Mouse (Mus musculus) CH12.LX (cell line): ENCODE measurements around the gene Hoxc13. TPM values are rescaled to one million over a fixed set of nuclear protein-coding genes. Genes with fewer than 3 reads are reported as not detected.

ENCODE experiments used
- DNase-seq: peaks from one replicate; pipeline ENCODE4 v3.0.0-alpha.2; 2013; ENCODE audit errors: extremely low read depth
- H3K27ac ChIP-seq: 2 replicates; pipeline ENCODE4 v1.5.1; 2012; ENCODE audit warnings: low read depth, mild to moderate bottlenecking, control low read depth, moderate library complexity; ENCODE audit not compliant: insufficient read depth
- H3K27me3 ChIP-seq: replicated peaks from 2 replicates; pipeline ENCODE3; 2012; ENCODE audit warnings: inconsistent platforms
- H3K36me3 ChIP-seq, 2 experiments: replicated peaks in 1 of 2; 2 replicates each; pipeline versions ENCODE3 to v1.6.1; 2012; ENCODE audit warnings: inconsistent platforms in 1 of 2, low read length in 1 of 2, mild to moderate bottlenecking in 1 of 2, mixed read lengths in 1 of 2, moderate library complexity in 1 of 2; ENCODE audit not compliant: control insufficient read depth in 1 of 2, insufficient read depth in 1 of 2
- H3K4me1 ChIP-seq, 2 experiments: 2 replicates each; pipeline ENCODE4 v1.6.1; 2012; ENCODE audit warnings: inconsistent platforms in 1 of 2, moderate library complexity in 1 of 2; ENCODE audit not compliant: insufficient read depth in 2 of 2, control insufficient read depth in 1 of 2
- H3K4me2 ChIP-seq: 2 replicates; pipeline ENCODE4 v1.6.1; 2012; ENCODE audit warnings: low read depth, mild to moderate bottlenecking, control low read depth; ENCODE audit not compliant: poor library complexity, insufficient read depth, severe bottlenecking
- H3K4me3 ChIP-seq, 3 experiments: fragments of 150-350 bp in 1 of 3; sonication (generic) in 1 of 3; replicated peaks in 1 of 3; 2 replicates each; pipeline versions ENCODE3 to v1.5.1; 2011 to 2012; ENCODE audit warnings: low read depth in 2 of 3, low read length in 2 of 3, mild to moderate bottlenecking in 2 of 3, moderate library complexity in 2 of 3, control low read depth in 1 of 3, improper control_type of control experiment in 1 of 3, inconsistent platforms in 1 of 3, mixed read lengths in 1 of 3; ENCODE audit not compliant: poor library complexity in 1 of 3
- H3K79me2 ChIP-seq: replicated peaks from 2 replicates; pipeline ENCODE4 v1.6.1; 2012; ENCODE audit warnings: mild to moderate bottlenecking, moderate library complexity; ENCODE audit not compliant: control insufficient read depth, poor library complexity, insufficient read depth, severe bottlenecking; ENCODE audit errors: extremely low read depth
- H3K9ac ChIP-seq: 2 replicates; pipeline ENCODE4 v1.6.1; 2012; ENCODE audit warnings: low read depth, mild to moderate bottlenecking, control low read depth, moderate library complexity; ENCODE audit not compliant: insufficient read depth
- H3K9me3 ChIP-seq: replicated peaks from 2 replicates; pipeline ENCODE3; 2012; ENCODE audit warnings: low read length, inconsistent platforms, mixed read lengths
- BHLHE40 ChIP-seq: IDR thresholded peaks from 2 replicates; pipeline ENCODE4 v1.6.1; 2011; ENCODE audit warnings: mild to moderate bottlenecking, low read depth, low read length, improper control_type of control experiment
- EP300 ChIP-seq: IDR thresholded peaks from 2 replicates; pipeline ENCODE4 v1.6.1; 2011; ENCODE audit warnings: low read length, improper control_type of control experiment
- MEF2A ChIP-seq: IDR thresholded peaks from 2 replicates; pipeline ENCODE4 v1.6.1; 2014; ENCODE audit warnings: low read depth, mild to moderate bottlenecking, inconsistent platforms, low read length, improper control_type of control experiment, borderline replicate concordance
- POLR2AphosphoS2 ChIP-seq: IDR thresholded peaks from 2 replicates; pipeline ENCODE4 v1.6.1; 2011; ENCODE audit warnings: low read depth, low read length, improper control_type of control experiment
- SIN3A ChIP-seq: IDR thresholded peaks from 2 replicates; pipeline ENCODE4 v1.6.1; 2012; ENCODE audit warnings: low read length, improper control_type of control experiment, inconsistent platforms
- USF1 ChIP-seq: IDR thresholded peaks from 2 replicates; pipeline ENCODE4 v1.6.1; 2014; ENCODE audit warnings: low read depth, mild to moderate bottlenecking, inconsistent platforms, low read length, improper control_type of control experiment
- ZKSCAN1 ChIP-seq: IDR thresholded peaks from 2 replicates; pipeline ENCODE4 v1.6.1; 2012; ENCODE audit warnings: low read depth, inconsistent platforms, low read length, improper control_type of control experiment, borderline replicate concordance
- dilution Hi-C: fragments of 300-500 bp; cut with MboI; formaldehyde crosslinking; loops from 2 replicates; pipeline ENCODE4 v1.14.3; 2020; ENCODE audit warnings: low sequenced_read_pairs; ENCODE audit not compliant: extremely low pct_unique_long_range_greater_than_20kb, extremely low pct_ligation_motif_present
- in situ Hi-C: fragments of 300-500 bp; cut with MboI; formaldehyde crosslinking; loops from 3 replicates; pipeline ENCODE4 v1.14.3; 2019; ENCODE audit warnings: low sequenced_read_pairs, low pct_ligation_motif_present, low pct_unique_long_range_greater_than_20kb, mixed read lengths
- polyA plus RNA-seq: library from polyadenylated mRNA; unstranded; fragments of >175 nt; gene quantifications from 2 replicates; pipeline ENCODE4 v1.2.1, GENCODE M21; 2012; ENCODE audit warnings: low read depth; ENCODE audit not compliant: insufficient read length
- total RNA-seq, 2 experiments: library from RNA; depleted of rRNA; stranded (reverse); fragments of 300-350 nt in 1 of 2; fragments of >200 nt in 1 of 2; gene quantifications; 2 replicates each; pipeline ENCODE4 v1.2.3; 2012 to 2014

Hoxc13 gene
- total and polyA plus RNA-seq, 3 experiments = not detected

DNA sequence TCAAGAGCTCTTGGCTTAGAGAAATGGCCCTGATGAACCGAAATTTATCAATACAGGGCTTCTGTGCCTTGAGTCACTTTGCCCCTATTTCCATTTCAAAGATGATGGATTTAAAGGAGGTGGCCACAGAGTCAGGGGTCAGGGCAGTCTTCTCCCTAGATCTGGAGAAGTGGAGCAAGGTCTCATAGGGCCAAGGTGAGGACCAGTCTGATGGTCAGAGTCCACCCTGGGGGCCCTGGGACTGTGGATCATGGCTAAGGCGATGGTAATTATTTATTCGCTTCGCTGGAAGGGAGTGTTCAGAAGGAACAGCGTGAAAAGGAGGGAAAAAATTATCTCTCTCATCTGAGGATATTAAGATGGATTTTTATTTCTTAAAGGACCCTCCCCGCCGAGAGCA is 54.1 kb downstream of the Hoxc13 start:
- Histone ChIP-seq H3K4me2 (no peak overlapping the region), H3K27ac (no peak overlapping the region), H3K4me3 (no peak overlapping the region), H3K36me3 (no peaks in the 10 kb centered on the region), H3K27me3 (peaks cover 92% of the 10 kb centered on the region), H3K9me3 (no peaks in the 10 kb centered on the region), H3K79me2 (no peaks in the 10 kb centered on the region), H3K9ac (no peak overlapping the region), H3K4me1 (peaks cover 5 to 27% of the 10 kb centered on the region in 2 experiments)
- dilution Hi-C loops = no loop called here
- DNase-seq = no peak
- in situ Hi-C loops = no loop called here
- no peak for TF ChIP-seq ZKSCAN1

DNA sequence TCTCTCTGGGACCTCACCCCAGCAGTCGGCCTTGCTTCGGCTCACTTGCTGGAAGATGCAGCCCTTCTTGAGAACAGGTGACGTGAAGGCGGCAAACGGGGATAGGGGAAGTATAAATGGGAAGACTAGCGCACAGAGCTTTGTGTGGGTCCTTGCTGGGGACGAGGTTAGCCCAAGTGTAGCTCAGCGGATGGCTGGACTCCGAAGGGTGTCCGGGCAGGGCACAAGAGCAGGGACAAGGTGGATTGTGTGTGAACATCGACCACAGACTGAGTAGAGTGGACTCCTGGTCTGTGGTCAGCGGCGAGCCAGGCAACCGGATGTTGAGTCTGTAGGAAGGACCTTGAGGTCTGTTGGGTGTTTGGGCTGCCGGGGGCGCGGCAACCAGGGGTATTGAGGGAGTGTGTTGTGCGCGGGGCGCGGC is 54.8 kb downstream of the Hoxc13 start:
- Histone ChIP-seq H3K9ac (no peak overlapping the region), H3K79me2 (no peaks in the 10 kb centered on the region), H3K9me3 (no peaks in the 10 kb centered on the region), H3K36me3 (no peaks in the 10 kb centered on the region), H3K27me3 (peaks cover 92% of the 10 kb centered on the region), H3K27ac (no peak overlapping the region), H3K4me2 (no peak overlapping the region), H3K4me1 (peaks cover 5 to 24% of the 10 kb centered on the region in 2 experiments), H3K4me3 (no peak overlapping the region)
- dilution Hi-C loops = no loop called here
- DNase-seq = no peak
- in situ Hi-C loops = no loop called here
- TF ChIP-seq SIN3A = no peak
- no peak for TF ChIP-seq POLR2AphosphoS2
- no peak for TF ChIP-seq EP300
- TF ChIP-seq MEF2A = no peak
- no peak for TF ChIP-seq BHLHE40

DNA sequence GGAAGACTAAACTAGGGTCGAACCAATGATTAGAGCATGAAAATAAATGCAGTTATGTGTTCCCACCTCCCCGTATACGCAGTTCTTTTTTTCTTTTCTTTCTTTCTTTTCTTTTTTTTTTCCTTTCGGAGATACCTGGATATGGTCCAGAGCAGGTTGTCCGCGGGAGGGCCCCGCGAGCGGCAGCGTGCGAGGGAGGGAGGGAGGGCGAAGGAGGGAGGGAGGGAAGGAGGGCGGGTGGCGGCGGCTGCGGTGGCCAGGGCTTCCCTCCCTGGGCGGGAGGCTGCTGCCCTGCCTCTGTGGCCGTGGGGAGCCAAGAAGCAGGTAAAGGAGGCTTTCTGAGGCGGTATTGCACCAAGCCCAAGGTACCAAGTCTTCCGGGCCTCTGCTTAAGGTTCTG is 55.3 kb downstream of the Hoxc13 start, which contains the start of gene Hoxc9:
Hoxc9 (plus strand) TSS at position 269 of the 400 bp plus-strand sequence.
- Histone ChIP-seq H3K36me3 (no peaks in the 10 kb centered on the region), H3K4me3 (no peak within 1 kb of the TSS), H3K79me2 (no peaks in the 10 kb centered on the region), H3K27ac (no peak within 1 kb of the TSS), H3K4me1 (peaks cover 4 to 22% of the 10 kb centered on the region in 2 experiments), H3K9ac (no peak within 1 kb of the TSS), H3K4me2 (no peak within 1 kb of the TSS), H3K27me3 (peaks cover 92% of the 10 kb centered on the region), H3K9me3 (no peaks in the 10 kb centered on the region)
- DNase-seq = no peak
- in situ Hi-C loops = no loop called here
- dilution Hi-C loops = no loop called here
- TF ChIP-seq USF1 = no peak
